Mouse (Mus musculus) liver, adult 2 months (tissue): ENCODE measurements at regions not wholly inside any gene's neighbourhood (a gene's known extent, or its start where the extent isn't known, plus 50 kb on each side); places are given as distances from the start of the nearest gene placed in this dataset.

ENCODE experiments used
- DNase-seq: peaks from one replicate; pipeline ENCODE4 v3.0.0-alpha.2; 2011; ENCODE audit warnings: low read depth, low spot score; ENCODE audit errors: extremely low read depth
- H3K27ac ChIP-seq: fragments of 200-500 bp; replicated peaks from 2 replicates; pipeline ENCODE4 v1.5.1; 2012; ENCODE audit warnings: low read depth, mild to moderate bottlenecking, control low read depth, inconsistent platforms, low read length; ENCODE audit not compliant: insufficient read depth
- H3K27me3 ChIP-seq: fragments of 200-500 bp; 2 replicates; pipeline ENCODE4 v1.6.1; 2012; ENCODE audit warnings: mild to moderate bottlenecking, moderate library complexity, low read length, inconsistent platforms; ENCODE audit not compliant: control insufficient read depth, insufficient read depth
- H3K36me3 ChIP-seq: fragments of 200-500 bp; 2 replicates; pipeline ENCODE4 v1.6.1; 2012; ENCODE audit warnings: low read length, inconsistent platforms; ENCODE audit not compliant: control insufficient read depth, insufficient read depth
- H3K4me1 ChIP-seq: fragments of 200-500 bp; 2 replicates; pipeline ENCODE4 v1.6.1; 2011; ENCODE audit warnings: low read length; ENCODE audit not compliant: control insufficient read depth, insufficient read depth
- H3K4me3 ChIP-seq: fragments of 200-500 bp; 2 replicates; pipeline ENCODE4 v1.5.1; 2011; ENCODE audit warnings: low read depth, mild to moderate bottlenecking, control low read depth, low read length, moderate library complexity; ENCODE audit not compliant: insufficient read depth
- H3K79me2 ChIP-seq: fragments of 200-500 bp; 2 replicates; pipeline ENCODE4 v1.6.1; 2012; ENCODE audit warnings: inconsistent platforms, mild to moderate bottlenecking, low read length, moderate library complexity; ENCODE audit not compliant: control insufficient read depth, insufficient read depth
- H3K9ac ChIP-seq: fragments of 200-500 bp; 2 replicates; pipeline ENCODE4 v1.6.1; 2012; ENCODE audit warnings: low read depth, mild to moderate bottlenecking, control low read depth, inconsistent platforms, low read length
- CTCF ChIP-seq: fragments of 200-500 bp; IDR thresholded peaks from 2 replicates; pipeline ENCODE4 v1.5.1; 2011; ENCODE audit warnings: low read depth, low read length, control low read depth
- POLR2A ChIP-seq: fragments of 200-500 bp; IDR thresholded peaks from 2 replicates; pipeline ENCODE4 v1.6.1; 2011; ENCODE audit warnings: low read length, control low read depth; ENCODE audit not compliant: insufficient read depth; ENCODE audit errors: extremely low read depth
- WGBS: fragments of 180-500 bp; shearing (Covaris S2); methylation state at CpG from one replicate; pipeline ENCODE4 v1.1.7; 2018; 5-methylcytosine and 5-hydroxymethylcytosine counted together

- Histone ChIP-seq H3K36me3 (no peaks in the 10 kb centered on the region), H3K9ac (no peak overlapping the region), H3K27me3 (no peaks in the 10 kb centered on the region), H3K27ac (no peak overlapping the region), H3K79me2 (no peaks in the 10 kb centered on the region), H3K4me1 (no peaks in the 10 kb centered on the region; the same call in 1 of the 2 replicates), H3K4me3 (no peak overlapping the region)
- TF ChIP-seq POLR2A (no peak), CTCF (no peak)
- no peak for DNase-seq
- WGBS: 83% methylated on average over 3 of the region's 3 CpGs
Measured at GRCm38 (mm10) chr1:184628566-184629168, 103.8 kb downstream of the Hlx start.

- no peak for DNase-seq
- Histone ChIP-seq H3K27me3 (no peaks in the 10 kb centered on the region), H3K79me2 (no peaks in the 10 kb centered on the region), H3K4me1 (no peaks in the 10 kb centered on the region), H3K36me3 (no peaks in the 10 kb centered on the region), H3K9ac (no peak overlapping the region), H3K27ac (peak overlapping the region; percentile 44; the same call in 1 of the 2 replicates), H3K4me3 (no peak overlapping the region)
- WGBS: 71% methylated on average over 3 of the region's 3 CpGs
- TF ChIP-seq POLR2A (no peak), CTCF (no peak)
Measured at GRCm38 (mm10) chr1:184622462-184622861, 110.0 kb downstream of the Hlx start.

GRCm38 (mm10) chr1:184621950-184622349 lies 110.5 kb downstream of the Hlx start:
- no peaks in the 10 kb centered on the region for H3K36me3 ChIP-seq
- H3K4me1 ChIP-seq: no peaks in the 10 kb centered on the region
- no peak for TF ChIP-seq POLR2A
- no peak for TF ChIP-seq CTCF
- peak; percentile 53 for DNase-seq
- no peaks in the 10 kb centered on the region for H3K79me2 ChIP-seq
- no peak overlapping the region for H3K4me3 ChIP-seq
- H3K27ac ChIP-seq: no peak overlapping the region
- 54% methylated on average over 15 of the region's 15 CpGs for WGBS
- H3K27me3 ChIP-seq: no peaks in the 10 kb centered on the region
- H3K9ac ChIP-seq: no peak overlapping the region

GRCm38 (mm10) chr1:184617853-184618454 lies 114.5 kb downstream of the Hlx start:
- H3K27me3 ChIP-seq: no peaks in the 10 kb centered on the region
- H3K9ac ChIP-seq: no peak overlapping the region
- peak; percentile 47 for DNase-seq
- WGBS: 79% methylated on average over 8 of the region's 8 CpGs
- H3K4me3 ChIP-seq: no peak overlapping the region
- no peaks in the 10 kb centered on the region for H3K79me2 ChIP-seq
- H3K27ac ChIP-seq: no peak overlapping the region
- H3K4me1 ChIP-seq: no peaks in the 10 kb centered on the region
- no peaks in the 10 kb centered on the region for H3K36me3 ChIP-seq
- no peak for TF ChIP-seq CTCF
- no peak for TF ChIP-seq POLR2A

- Histone ChIP-seq H3K36me3 (no peaks in the 10 kb centered on the region), H3K4me1 (no peaks in the 10 kb centered on the region), H3K79me2 (no peaks in the 10 kb centered on the region), H3K4me3 (no peak overlapping the region), H3K9ac (no peak overlapping the region), H3K27me3 (no peaks in the 10 kb centered on the region), H3K27ac (no peak overlapping the region)
- WGBS: 65% methylated on average over 3 of the region's 3 CpGs
- no peak for TF ChIP-seq CTCF
- TF ChIP-seq POLR2A: no peak
- DNase-seq: no peak
Measured at GRCm38 (mm10) chr1:184615991-184616390, 116.4 kb downstream of the Hlx start.

DNA sequence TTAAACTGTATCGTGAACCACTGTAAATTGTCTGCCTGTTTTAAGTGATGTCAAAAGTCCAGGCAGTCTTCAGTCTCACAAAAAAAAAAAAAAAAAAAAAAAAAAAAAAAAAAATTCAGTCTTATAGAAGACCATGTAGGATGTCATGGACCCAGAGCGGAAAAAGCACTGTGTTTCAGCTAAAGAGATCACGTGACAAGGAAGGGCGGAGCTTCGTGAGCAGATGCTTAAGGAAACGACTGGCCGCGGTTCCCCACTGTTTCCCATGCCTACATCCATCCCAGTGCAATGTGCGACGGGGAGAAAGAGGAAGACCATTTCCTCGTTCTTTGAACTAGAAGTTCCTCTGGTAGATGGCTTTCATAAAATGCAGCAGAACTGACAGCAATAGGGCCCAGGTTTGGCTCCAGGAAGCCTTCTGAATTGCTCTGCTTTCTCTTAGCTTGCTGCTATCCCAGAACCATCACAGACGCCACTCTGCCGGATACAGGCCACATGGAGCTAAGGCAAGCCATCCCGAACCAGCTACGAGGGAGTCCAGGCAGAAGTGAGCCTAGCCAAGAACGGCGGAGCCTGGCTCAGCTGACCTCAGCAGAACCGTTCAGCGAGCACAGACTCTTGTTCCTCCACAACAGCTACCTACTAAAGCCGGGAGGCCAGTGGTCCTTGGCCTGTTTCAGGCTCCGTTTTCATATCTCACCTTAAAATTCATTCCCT lies 117.6 kb downstream of the Hlx start:
- Histone ChIP-seq H3K9ac (no peak overlapping the region), H3K4me1 (no peaks in the 10 kb centered on the region), H3K36me3 (no peaks in the 10 kb centered on the region), H3K79me2 (no peaks in the 10 kb centered on the region), H3K4me3 (no peak overlapping the region), H3K27me3 (no peaks in the 10 kb centered on the region), H3K27ac (no peak overlapping the region)
- DNase-seq: peak; percentile 35
- WGBS: 79% methylated on average over 21 of the region's 21 CpGs
- no peak for TF ChIP-seq CTCF
- no peak for TF ChIP-seq POLR2A
